Mouse (Mus musculus) midbrain, embryonic 11.5 days (tissue): Measurements from ENCODE around the gene Notch2. TPM values are rescaled to one million over a fixed set of nuclear protein-coding genes. Genes with fewer than 3 reads are reported as not detected.

ENCODE experiments used
- ATAC-seq: fragments of 200-750 bp; cut with Nextera tagmentation; 2 replicates; pipeline ENCODE4 v1.8.0; 2017; ENCODE audit warnings: moderate TSS enrichment, moderate library complexity; ENCODE audit not compliant: low FRiP score
- DNase-seq: peaks from one replicate; pipeline ENCODE4 v3.0.0; 2015; ENCODE audit warnings: low spot score; ENCODE audit errors: missing footprints
- H3K27ac ChIP-seq: fragments of 300-500 bp; sonication (generic); 2 replicates; pipeline ENCODE4 v1.5.1; 2014; ENCODE audit warnings: low read depth, low read length
- H3K27me3 ChIP-seq: fragments of 300-500 bp; sonication (generic); 2 replicates; pipeline ENCODE4 v1.6.1; 2014; ENCODE audit warnings: mild to moderate bottlenecking, low read length, moderate library complexity, mixed read lengths; ENCODE audit not compliant: control insufficient read depth, insufficient read depth
- H3K36me3 ChIP-seq: fragments of 300-500 bp; sonication (generic); 2 replicates; pipeline ENCODE4 v1.6.1; 2014; ENCODE audit warnings: mild to moderate bottlenecking, low read length, moderate library complexity, mixed read lengths; ENCODE audit not compliant: control insufficient read depth, insufficient read depth
- H3K4me1 ChIP-seq: fragments of 300-500 bp; sonication (generic); 2 replicates; pipeline ENCODE4 v1.6.1; 2014; ENCODE audit warnings: low read length; ENCODE audit not compliant: control insufficient read depth, insufficient read depth
- H3K4me2 ChIP-seq: fragments of 300-500 bp; sonication (generic); 2 replicates; pipeline ENCODE4 v1.6.1; 2014; ENCODE audit warnings: mild to moderate bottlenecking, moderate library complexity
- H3K4me3 ChIP-seq: fragments of 300-500 bp; sonication (generic); 2 replicates; pipeline ENCODE4 v1.5.1; 2014; ENCODE audit warnings: low read depth, low read length
- H3K9ac ChIP-seq: fragments of 300-500 bp; sonication (generic); 2 replicates; pipeline ENCODE4 v1.6.1; 2014; ENCODE audit warnings: low read length
- H3K9me3 ChIP-seq: fragments of 300-500 bp; sonication (generic); 2 replicates; pipeline ENCODE4 v1.6.1; 2016; ENCODE audit warnings: low read length; ENCODE audit not compliant: control insufficient read depth
- WGBS: fragments of 180-500 bp; shearing (Covaris S2); extraction: QIAGEN DNeasy Blood & Tissue Kit; methylation state at CpG from one replicate; pipeline ENCODE4 v1.1.7; 2014; 5-methylcytosine and 5-hydroxymethylcytosine counted together
- polyA plus RNA-seq: library from polyadenylated mRNA; unstranded; fragments of >200 nt; fragmentation: Nextera tagmentation; extraction: Ambion mirVana; gene quantifications from 2 replicates; pipeline ENCODE4 v1.2.1, GENCODE M21; 2014

The Notch2 gene
- polyA plus RNA-seq, 1 experiment from 2014 or later: 17.6 TPM

DNA sequence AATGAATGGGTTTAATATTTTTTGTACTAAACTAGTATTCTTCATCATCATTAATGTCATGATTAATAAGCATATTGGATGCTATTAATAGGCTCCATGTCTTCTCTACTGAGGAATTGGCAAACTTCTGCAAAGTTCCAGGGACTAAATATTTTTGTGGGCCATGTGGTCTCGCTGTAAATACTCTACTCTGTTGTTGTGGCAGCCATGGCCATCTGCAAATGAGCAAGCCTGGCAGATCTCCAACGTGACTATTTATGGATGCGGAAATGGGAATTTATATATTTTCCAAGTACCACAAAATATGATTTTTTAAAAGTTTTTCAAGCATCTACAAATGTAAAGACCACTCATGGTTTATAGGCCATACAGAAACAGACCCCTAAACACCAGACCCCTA lies 54.1 kb downstream of the Notch2 start:
- no peak overlapping the region for H3K9ac ChIP-seq
- no peaks in the 10 kb centered on the region for H3K9me3 ChIP-seq
- no peak for DNase-seq

DNA sequence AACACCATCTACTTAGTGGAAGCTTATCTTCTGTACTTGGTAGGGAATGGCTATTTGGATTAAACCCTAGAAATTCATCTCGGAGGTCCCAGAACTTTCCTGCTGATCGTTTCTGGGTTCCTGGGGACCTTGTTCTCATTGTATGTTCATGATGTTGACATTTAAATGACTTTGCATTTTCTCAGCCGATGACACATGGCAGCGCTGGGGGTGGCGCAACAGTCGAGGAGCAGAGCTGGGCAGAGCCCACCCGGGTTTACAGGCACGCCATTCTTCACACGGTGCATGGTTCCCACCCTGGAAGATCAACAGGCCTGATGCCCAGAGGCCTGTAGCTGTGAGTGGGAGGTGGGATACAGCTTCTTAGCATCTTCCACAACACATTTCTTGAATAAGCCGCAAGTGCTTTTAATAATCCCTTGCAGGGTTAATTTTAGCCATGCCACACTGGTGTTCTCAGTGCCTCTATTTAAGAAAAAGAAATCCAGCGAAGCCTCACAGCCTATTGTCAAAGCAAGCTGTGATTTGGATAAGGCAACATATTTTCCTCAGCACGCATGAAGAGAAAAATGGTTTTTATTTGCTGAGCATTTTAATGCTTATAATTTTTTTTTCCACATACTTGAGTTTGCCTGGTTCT lies 54.6 kb downstream of the Notch2 start:
- Histone ChIP-seq H3K27ac (no peak overlapping the region), H3K36me3 (0 out of 2 replicates have a peak, but pooled peaks cover 2% of the 10 kb centered on the region), H3K4me3 (no peak overlapping the region), H3K27me3 (no peaks in the 10 kb centered on the region), H3K9me3 (no peaks in the 10 kb centered on the region), H3K9ac (no peak overlapping the region), H3K4me2 (no peak overlapping the region), H3K4me1 (peaks cover 12% of the 10 kb centered on the region)
- no peak for ATAC-seq
- 92% methylated on average over 12 of the region's 12 CpGs for WGBS
- DNase-seq: no peak

More for the DNA sequence above, 54.1 kb downstream of the Notch2 start:
- H3K4me2 ChIP-seq: no peak overlapping the region
- no peak for ATAC-seq
- H3K4me1 ChIP-seq: peaks cover 15% of the 10 kb centered on the region
- 0 out of 2 replicates have a peak, but pooled peaks cover 2% of the 10 kb centered on the region for H3K36me3 ChIP-seq
- no peaks in the 10 kb centered on the region for H3K27me3 ChIP-seq
- no peak overlapping the region for H3K27ac ChIP-seq
- 94% methylated on average over 3 of the region's 3 CpGs for WGBS
- H3K4me3 ChIP-seq: no peak overlapping the region

GRCm38 (mm10) chr3:98069161-98069560 lies 55.8 kb downstream of the Notch2 start:
- 91% methylated on average over 7 of the region's 7 CpGs for WGBS
- 0 out of 2 replicates have a peak, but pooled peaks cover 2% of the 10 kb centered on the region for H3K36me3 ChIP-seq

DNA sequence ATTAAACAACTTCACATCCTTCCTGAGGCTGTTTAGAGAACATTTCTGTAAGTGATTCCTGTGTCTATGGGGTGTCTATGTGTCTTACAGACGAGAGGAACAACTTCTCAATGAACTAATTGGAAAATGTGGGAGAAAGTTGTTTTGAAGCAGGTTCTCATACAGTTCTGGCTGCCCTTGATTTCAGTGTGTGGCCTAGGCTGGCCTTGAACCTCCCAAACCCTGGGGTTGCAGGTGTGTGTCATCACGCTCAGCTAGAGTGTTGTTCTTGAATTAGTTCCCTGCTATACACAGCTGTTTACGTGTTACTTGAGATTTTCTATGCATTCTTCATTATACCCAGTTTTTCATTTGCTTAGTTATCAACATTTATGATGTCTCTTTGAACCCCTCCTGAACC lies 56.5 kb downstream of the Notch2 start:
- 90% methylated on average over 3 of the region's 3 CpGs for WGBS
- Histone ChIP-seq H3K27ac (no peak overlapping the region), H3K36me3 (0 out of 2 replicates have a peak, but pooled peaks cover 2% of the 10 kb centered on the region), H3K4me2 (no peak overlapping the region), H3K4me1 (no peaks in the 10 kb centered on the region), H3K9ac (no peak overlapping the region), H3K27me3 (no peaks in the 10 kb centered on the region), H3K9me3 (no peaks in the 10 kb centered on the region), H3K4me3 (no peak overlapping the region)
- DNase-seq (no peak), ATAC-seq (no peak)

More at GRCm38 (mm10) chr3:98069161-98069560, 55.8 kb downstream of the Notch2 start:
- Histone ChIP-seq H3K9ac (no peak overlapping the region), H3K4me2 (no peak overlapping the region), H3K4me1 (peaks cover under 1% of the 10 kb centered on the region), H3K27ac (no peak overlapping the region), H3K27me3 (no peaks in the 10 kb centered on the region), H3K9me3 (no peaks in the 10 kb centered on the region), H3K4me3 (no peak overlapping the region)
- no peak for DNase-seq
- no peak for ATAC-seq

DNA sequence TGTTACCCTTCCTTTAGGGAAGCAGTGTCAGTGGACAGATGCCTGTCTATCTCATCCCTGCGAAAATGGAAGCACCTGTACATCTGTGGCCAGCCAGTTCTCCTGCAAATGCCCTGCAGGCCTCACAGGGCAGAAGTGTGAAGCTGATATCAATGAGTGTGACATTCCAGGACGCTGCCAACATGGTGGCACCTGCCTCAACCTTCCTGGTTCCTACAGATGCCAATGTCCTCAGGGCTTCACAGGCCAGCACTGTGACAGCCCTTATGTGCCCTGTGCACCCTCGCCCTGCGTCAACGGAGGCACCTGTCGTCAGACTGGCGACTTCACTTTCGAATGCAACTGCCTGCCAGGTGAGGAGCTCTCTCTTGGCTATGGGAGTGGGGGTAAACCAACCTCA lies 59.2 kb downstream of the Notch2 start:
- H3K27ac ChIP-seq: no peak overlapping the region
- H3K9me3 ChIP-seq: no peaks in the 10 kb centered on the region
- WGBS: 95% methylated on average over 8 of the region's 8 CpGs
- H3K4me2 ChIP-seq: no peak overlapping the region
- ATAC-seq (no peak), DNase-seq (no peak)
- H3K36me3 ChIP-seq: 0 out of 2 replicates have a peak, but pooled peaks cover 2% of the 10 kb centered on the region
- no peak overlapping the region for H3K4me3 ChIP-seq
- H3K9ac ChIP-seq: no peak overlapping the region
- H3K4me1 ChIP-seq: no peaks in the 10 kb centered on the region
- no peaks in the 10 kb centered on the region for H3K27me3 ChIP-seq

GRCm38 (mm10) chr3:98073545-98073944 lies 60.2 kb downstream of the Notch2 start:
- 88% methylated on average over 4 of the region's 4 CpGs for WGBS
- Histone ChIP-seq H3K4me3 (no peak overlapping the region), H3K27ac (no peak overlapping the region), H3K4me2 (no peak overlapping the region), H3K36me3 (0 out of 2 replicates have a peak, but pooled peaks cover 2% of the 10 kb centered on the region), H3K27me3 (no peaks in the 10 kb centered on the region), H3K9ac (no peak overlapping the region), H3K9me3 (no peaks in the 10 kb centered on the region), H3K4me1 (no peaks in the 10 kb centered on the region; the same call in 1 of the 2 replicates)
- no peak for DNase-seq
- no peak for ATAC-seq

DNA sequence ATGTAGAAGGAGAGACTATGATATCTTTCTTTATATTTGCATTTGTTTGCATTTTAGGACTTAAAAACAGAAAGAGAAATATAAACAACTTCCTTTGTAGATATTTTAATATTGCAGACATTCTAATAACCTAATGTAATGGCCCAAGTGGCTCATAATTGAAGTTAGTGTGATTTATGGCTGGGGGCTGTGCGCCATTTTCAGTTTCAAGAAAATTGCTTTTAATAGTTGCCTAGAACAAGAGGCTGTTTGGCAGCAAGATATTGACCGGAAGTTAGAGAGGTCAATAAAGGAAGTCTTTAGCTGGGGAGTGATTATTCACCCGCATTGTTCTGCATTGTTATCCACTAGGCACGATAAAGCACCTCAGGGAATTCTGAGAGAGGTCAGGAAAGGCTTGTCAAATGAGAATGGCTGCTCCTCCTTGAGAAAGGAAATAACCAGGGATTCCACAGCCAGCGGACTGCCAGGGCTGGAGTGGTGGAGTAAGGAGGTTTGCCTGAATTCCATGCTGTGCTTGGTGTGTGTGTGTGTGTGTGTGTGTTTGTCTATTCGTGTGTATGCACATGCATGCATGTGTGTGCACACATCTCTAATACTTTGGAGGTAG lies 61.4 kb downstream of the Notch2 start:
- Histone ChIP-seq H3K9ac (no peak overlapping the region), H3K4me1 (no peaks in the 10 kb centered on the region; the same call in 1 of the 2 replicates), H3K36me3 (0 out of 2 replicates have a peak, but pooled peaks cover 2% of the 10 kb centered on the region), H3K4me3 (no peak overlapping the region), H3K4me2 (no peak overlapping the region), H3K27ac (no peak overlapping the region), H3K9me3 (no peaks in the 10 kb centered on the region), H3K27me3 (no peaks in the 10 kb centered on the region)
- ATAC-seq (no peak), DNase-seq (no peak)
- 62% methylated on average over 6 of the region's 6 CpGs for WGBS

GRCm38 (mm10) chr3:98077866-98078265 lies 64.5 kb downstream of the Notch2 start:
- Histone ChIP-seq H3K4me2 (no peak overlapping the region), H3K4me3 (no peak overlapping the region), H3K36me3 (peaks cover 3% of the 10 kb centered on the region; the same call in 1 of the 2 replicates), H3K27ac (no peak overlapping the region), H3K27me3 (no peaks in the 10 kb centered on the region), H3K9me3 (no peaks in the 10 kb centered on the region), H3K9ac (no peak overlapping the region), H3K4me1 (no peaks in the 10 kb centered on the region; the same call in 1 of the 2 replicates)
- DNase-seq (no peak), ATAC-seq (no peak)
- WGBS: 74% methylated on average over 5 of the region's 5 CpGs

DNA sequence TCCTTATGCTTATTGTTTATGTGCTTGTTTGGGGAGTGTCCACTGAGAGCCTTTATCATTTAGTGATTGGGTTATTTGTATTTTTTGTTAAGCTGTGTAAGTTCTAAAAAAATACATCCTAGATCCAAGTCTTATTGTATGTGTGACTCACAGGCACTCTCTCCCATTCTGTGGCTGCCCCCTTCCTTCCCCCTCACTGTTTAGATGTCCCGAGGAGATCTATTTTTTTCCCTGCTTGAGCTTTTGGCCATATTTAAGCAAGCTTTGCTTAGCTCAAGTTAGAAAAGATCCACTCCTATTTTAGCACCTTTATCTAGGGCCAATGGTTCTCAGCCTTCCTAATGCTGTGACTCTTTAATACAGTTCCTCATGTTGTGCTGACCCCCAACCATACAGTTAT lies 65.5 kb downstream of the Notch2 start:
- H3K4me2 ChIP-seq: no peak overlapping the region
- no peaks in the 10 kb centered on the region for H3K9me3 ChIP-seq
- H3K36me3 ChIP-seq: peaks cover 3% of the 10 kb centered on the region; the same call in 1 of the 2 replicates
- H3K27me3 ChIP-seq: no peaks in the 10 kb centered on the region
- H3K4me3 ChIP-seq: no peak overlapping the region
- H3K4me1 ChIP-seq: no peaks in the 10 kb centered on the region; the same call in 1 of the 2 replicates
- no peak overlapping the region for H3K9ac ChIP-seq
- H3K27ac ChIP-seq: no peak overlapping the region
- DNase-seq (no peak), ATAC-seq (no peak)
- 72% methylated on average over 1 of the region's 1 CpGs for WGBS
